Mouse (Mus musculus) cerebellum, adult 18-20 months (tissue): Measurements from ENCODE around the gene Ggact.
A peak's percentile ranks its signal among the peaks of the same experiment; 100 is the strongest.

Experiments used
- DNase-seq, 2 experiments: peaks; one replicate each; pipeline ENCODE4 v3.0.0; 2021

Ggact gene

DNA sequence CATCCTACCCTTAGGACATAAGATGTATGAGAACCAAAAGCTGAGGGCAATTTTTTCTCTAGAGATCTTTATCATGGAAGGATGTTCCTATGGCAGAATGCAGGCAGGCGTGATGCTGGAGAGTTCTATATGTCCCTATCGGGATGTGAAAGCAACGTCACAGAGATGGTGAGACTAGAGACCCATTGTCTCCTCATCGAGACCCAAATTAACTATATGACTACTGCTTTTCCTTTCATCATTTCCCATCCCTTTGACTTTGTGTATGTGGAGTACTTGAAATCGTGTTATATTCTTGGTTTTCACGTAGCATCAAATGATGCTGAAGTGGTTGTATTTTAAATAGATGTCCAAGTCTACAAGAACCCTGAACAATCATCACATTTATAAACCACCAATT, at the start of gene Ggact:
Gene Ggact, minus strand, starts transcription at position 101 of the 400 bp plus-strand sequence.
- DNase-seq = no peak

DNA sequence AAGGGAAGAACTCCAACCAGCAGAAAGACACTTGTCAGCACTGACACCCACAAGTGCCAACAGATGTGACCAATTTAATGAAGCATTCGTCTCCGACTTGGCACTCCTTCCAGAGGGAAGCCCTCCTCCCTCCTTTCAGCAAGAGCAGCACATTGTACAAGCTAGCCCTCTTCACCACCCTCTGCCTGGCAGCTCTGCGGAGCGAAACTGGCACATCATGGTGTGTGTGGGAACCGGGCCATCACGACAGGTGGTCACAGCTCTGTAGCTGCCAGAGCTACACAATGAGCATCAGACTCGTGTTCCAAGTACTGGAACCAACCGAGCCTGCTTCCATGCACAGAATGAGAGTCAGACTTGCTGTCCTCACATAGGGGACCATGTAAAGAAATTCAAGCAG, 44.4 kb upstream of the Ggact start:
- DNase-seq = peak; percentile 96

DNA sequence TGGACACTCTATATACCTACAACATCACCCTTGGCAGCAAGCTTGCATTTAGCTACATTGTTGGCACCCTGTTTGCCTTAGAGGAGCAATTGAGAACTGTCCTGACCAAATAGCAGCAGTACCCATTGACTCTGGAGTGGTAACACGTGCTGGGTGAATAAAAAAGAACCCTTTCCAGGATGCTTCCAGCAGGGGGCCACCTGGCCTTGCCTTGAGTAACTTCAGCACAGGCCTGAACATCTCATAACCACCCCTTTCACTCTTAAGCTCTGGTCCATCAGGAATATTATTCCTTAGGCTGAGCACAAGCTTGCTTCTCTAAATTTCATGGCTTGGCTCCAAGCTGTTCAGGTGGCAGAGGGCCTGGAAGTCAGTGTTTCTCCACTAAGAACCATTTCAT, 39.8 kb upstream of the Ggact start:
- DNase-seq = peak; percentile 64 to 66

DNA sequence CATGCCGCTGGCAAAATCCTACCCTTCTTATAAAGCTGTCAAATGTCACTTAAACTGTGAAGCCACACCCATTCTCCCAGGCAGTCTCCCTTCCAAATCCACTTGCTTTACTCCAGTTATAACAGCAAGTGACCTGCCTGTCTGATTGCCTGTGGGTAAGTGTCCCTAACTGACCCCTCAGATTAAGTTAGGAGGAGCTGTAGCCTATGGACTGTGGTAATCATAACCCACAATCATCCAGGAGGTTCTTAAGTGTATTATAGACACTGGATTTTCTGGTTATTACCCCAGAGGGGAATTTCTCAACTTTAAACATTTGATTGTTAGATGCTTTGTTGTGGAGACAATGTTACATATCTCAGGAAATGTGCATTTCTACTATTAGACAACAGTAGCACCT, 39.0 kb upstream of the Ggact start:
- no peak for DNase-seq

DNA sequence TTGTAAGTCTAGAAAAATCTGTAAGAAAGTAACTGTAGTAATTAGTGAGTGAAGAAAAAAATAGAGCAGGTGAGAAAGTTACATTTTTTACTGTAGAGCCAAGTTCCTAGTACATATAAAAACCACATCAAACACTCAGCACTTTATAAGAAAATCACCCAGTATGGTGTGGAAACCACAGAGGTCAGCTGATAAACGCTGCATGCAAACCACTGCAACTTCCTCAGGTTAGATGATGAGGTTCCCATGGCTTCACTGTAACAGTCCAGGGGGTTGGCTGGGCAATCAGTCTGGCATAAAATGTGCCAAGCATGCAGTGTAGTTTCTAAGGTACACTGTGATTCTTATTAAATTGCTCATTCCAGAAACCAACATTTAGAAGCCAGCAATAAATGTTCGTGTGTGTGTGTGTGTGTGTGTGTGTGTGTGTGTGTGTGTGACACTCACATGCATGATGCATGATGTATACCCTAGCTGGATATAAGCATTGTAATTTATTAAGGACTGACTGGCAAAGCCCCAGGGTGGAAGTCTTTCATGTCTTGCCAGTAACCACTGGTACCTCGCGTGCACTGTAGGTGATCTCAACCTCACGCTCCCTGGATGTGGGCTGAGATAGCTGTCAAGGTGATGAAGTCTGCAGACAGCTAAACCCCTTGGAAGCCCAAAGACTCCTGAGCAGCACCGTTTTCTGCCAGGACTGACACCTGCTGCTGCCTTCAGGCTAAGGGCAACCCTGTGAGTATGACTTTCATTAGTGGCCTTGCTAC, 38.3 kb upstream of the Ggact start:
- DNase-seq = no peak

DNA sequence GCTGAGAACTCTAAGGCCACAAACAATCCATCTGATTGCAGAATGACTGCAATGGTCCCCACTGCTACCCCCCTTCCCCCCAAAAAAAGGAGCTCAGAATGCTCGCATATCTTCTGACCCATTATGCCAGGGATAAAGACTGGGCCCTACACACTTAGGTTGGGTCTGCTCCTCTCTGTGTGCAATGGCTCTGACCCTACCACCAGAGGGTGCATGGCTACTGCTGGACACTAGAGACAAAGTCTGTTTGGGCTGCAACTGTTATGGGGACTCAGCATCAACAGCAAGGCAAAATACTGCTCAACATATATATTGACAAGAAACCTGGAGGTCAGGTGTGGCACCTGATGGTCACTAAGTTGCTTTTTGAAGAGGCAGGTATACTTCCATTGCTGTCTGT, 37.4 kb upstream of the Ggact start:
- no peak for DNase-seq

DNA sequence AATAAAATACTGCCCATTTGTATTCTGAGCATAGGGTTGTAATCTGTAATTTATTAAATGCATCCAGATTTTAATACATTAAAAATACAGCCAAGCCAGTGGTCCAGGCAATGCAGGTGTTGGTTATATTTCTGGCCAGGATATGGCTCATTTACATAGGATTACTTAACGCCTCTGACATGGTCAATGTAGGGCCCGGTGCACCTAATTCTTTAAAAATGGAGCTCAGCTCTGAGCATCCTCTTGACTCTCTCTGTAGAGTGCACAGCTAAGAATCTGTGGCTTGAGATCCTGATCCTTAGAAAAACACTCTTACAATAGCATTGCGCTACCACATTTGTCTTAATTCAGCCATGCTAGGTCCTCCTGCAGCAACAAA, 29.9 kb upstream of the Ggact start:
- no peak for DNase-seq

DNA sequence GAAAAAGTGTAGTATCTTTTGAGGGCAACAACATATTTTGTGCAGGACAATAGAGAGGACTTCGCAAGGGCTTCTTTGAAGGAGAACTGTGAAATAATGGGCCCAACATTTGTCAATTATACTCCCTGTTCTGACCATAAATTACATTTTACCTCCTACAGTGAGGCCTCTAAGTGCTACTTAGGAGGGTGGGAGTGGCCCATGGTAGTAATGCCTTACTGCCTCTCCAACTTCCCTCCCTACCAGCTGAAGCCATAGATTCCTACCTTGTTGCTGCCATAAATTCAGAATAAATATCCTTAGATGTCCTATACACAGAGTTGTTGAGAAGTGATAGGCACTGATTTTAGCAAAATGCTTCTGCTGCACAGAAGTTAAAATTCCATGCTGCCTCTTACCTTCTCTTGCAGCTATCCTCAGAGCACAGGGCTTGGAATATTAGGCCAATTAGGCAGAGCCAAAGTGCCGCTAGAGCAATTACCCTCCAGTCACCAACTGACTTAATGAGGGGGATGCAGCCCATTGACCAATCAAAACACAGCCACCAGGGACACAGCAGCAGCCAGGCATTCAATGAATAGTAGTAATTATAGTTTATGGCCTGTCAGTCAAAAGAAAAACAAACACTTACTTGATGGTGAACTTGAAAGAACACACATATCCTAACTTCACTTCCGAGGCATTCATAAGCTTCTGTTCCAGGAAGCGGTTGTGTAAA, 29.4 kb upstream of the Ggact start:
- no peak for DNase-seq

DNA sequence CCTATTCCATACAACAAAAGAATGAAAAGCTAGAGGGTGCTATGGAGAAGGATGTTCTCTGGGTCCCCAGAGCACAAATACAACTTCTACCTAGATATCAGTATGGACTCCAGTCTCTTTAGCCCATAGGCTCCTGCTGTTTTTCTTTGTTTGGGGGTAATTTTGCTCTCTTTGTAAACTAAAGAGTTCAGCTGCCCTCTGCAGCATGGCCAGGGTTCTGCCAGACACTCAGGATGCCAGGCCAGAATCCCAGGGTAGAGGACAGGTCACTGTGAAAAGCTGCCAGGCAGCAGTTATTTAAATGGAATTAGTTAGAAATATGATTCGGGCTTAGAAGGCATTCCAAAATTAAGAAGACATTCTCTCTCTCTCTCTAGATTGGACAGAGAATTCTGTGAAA, 22.9 kb upstream of the Ggact start:
- DNase-seq = peak; percentile 53 to 62

DNA sequence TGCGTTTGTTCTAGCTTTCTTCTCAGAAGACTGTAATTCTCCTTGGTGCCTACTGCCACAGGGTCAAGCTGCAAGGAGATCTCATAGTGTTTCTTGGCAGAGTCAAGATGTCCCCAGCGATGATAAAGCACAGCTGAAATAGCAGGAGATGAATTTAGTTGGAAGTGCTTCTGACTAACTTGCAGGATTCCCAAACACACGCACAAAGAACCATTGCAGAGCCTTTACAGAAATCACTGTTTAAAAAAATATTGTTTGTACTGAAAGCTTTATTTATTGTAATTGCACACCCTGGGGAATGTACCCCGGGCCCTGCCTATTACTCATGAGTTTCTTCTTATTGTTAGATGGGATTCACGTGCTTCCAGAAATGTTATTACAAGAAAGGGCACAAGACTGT, 6.5 kb upstream of the Ggact start:
- no peak for DNase-seq

DNA sequence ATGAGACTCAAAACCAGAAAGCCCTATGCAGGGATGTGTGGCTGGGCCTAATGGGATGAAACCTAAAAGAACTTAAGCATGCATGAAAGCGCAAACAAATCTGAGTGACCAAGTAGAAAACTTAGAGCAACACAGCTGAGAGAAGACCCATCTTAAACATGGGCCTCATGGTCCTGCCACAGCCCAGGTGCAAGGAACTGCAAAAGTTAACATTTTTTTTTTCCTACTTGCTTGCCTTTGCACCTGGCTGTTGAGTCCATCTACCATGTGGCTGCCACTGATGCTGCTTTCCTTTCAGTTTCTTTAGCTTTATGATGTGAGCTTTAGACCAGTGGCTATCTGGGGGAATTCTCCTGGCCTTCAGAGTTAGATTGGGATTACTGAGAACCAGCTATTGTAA, 4.1 kb upstream of the Ggact start:
- DNase-seq = no peak

DNA sequence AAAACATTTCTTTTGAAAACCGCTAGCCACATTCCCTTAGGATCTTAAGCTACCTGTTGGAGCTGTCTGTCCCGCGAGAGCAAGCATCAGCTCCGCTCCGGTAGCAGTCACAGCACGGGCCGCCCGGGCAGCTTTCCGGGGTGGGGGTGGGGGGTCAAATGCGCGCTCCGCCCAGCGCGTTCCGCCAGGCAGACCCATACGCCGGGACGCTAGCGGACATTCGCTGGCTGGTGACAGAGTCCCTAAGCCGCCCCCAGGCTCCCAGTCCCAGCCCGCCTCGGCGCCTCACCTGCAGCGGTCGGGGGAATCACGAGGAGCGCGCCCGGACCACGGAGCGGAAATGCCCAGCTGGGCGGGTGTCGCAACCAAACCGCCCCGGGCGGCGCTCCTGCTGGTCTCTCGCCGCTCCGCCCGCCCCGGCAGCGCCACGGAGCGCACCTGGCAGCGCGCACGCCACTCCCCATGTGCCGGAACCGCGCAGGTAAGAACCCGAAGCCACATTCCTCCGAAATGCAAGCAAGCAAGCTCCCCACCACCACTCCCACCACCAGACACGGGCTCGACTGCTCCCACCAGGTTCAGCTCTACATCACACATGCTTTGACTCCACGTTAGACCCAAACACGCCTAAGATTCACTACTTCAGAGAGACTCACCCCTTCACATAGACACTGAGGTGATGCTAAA, 602 bp downstream of the Ggact start:
- DNase-seq = peak; percentile 75 to 88

DNA sequence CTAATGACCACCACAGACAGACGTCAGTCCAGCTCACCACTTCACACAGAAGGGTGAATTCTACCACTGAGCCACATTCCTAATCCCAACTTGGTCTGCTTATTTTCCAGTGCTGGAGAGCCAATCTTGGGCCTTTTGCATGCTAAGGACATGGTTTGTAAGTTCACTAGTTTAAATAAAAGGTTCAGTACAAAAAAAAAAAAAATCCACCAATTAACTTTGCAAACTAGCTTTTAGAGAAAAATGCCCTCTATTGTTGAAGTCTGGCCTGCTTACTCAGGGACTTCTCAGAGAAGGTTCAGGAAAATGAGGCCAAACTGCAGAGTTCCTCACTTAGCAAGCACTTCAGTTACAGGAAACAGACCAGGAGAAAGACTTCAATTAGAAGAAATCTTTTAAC, 1.4 kb downstream of the Ggact start:
- no peak for DNase-seq

DNA sequence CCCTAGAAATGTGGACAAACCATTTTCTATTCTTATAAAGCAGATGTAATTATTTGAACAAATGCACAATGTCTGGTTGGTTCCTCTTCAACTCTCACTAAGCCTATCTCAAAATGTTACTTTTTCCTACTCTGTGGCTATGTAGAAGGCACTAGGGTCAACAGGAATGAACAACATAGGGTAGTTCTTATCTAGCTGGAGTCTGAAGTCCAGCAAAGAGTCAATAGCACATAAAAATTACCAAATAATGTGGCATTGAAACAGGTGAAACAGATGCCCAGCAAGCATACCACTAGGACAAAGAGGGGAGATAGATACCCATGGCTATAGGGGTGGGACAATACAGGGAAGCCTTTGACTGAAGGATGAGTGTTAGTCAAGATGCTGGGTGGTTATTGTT, 2.3 kb downstream of the Ggact start:
- no peak for DNase-seq

DNA sequence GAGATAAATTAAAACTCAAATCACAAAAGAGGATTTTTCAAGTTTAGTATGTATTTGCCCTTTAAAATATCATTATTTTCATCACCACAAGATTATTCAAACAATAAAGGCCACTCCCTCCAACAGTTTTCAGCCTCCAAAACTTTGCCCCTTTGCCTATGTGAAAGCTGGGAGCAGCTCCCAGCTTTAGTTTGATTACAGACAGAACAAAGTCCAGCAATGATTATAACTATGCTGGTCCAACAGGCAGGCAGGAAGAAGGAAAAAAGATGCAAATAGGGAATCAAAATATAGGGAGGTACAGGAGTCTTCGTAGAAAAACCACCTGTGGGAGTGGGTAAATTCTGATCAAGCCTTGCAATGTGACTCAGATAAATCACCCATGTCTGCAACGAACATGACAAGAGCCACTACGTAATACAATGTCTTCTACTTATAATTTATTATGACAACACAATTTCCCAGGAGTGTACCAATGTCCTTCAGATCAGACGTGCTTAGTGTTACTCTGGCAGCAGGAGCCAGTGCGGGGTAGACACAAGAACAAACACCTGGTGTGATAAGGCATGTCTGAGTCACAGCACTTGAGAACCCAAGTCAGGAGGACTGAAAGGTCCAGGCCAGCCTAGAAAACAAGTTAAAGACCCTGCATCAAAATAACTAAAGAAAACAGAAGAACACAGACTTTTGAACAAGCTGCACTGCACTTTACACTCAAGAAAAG, 4.0 kb downstream of the Ggact start:
- DNase-seq = no peak

DNA sequence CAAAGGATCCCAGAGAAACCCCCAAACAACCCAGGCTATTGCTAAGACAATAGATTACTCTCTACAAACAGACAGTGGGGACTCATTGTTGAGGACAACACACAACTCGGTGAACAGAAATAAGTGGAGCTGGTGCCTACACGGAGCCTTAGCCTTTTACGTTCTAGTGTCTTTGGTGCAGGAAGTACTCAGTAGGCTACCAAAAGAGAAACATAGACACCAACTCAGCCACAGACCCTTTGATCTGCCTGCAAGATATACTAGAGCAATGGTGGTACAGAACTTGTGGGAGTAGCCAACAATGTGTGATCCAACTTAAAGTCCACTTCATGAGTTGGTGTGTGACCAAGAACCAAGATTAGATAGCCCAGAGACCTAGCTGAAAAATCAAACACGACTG, 5.5 kb downstream of the Ggact start:
- DNase-seq = no peak

DNA sequence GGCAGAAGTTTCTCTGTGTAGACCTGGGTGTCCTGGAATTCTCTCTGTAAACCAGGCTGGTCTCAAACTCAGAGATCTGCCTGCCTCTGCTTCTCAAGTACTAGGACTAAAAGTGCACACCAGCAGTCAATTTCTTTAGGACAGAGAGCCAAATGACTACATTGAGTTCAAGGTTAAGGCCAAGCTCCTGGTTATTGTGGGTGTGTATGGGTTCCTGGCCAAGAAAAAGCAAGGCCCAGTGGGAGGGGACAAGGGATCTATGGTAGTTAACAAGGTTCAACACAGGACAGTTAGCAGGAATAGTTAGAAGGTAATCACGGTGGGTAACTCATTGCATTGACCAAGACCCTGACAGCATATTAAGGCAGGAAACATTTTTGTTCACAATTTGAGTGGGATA, 8.6 kb downstream of the Ggact start:
- no peak for DNase-seq

DNA sequence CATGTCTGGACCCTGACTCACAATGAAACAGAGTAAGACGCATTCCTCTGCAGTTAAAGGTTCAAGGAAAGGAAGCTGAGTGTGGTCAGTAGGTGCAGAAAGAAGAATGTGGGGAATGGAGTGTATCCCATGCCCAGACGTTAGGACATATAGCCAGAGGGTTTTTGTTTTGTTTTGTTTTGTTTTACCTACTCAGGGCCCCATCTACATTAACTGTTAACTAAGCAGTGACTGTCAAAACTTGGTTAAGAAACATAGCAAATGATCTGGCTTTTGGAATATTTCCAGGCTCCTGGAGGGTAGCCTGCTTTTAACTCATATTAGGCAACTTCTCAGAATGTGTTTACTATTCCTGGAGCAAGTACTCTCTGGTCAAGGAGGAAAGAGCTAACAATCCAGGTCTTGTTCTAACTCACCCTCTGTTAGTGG, 9.6 kb downstream of the Ggact start:
- DNase-seq = no peak

DNA sequence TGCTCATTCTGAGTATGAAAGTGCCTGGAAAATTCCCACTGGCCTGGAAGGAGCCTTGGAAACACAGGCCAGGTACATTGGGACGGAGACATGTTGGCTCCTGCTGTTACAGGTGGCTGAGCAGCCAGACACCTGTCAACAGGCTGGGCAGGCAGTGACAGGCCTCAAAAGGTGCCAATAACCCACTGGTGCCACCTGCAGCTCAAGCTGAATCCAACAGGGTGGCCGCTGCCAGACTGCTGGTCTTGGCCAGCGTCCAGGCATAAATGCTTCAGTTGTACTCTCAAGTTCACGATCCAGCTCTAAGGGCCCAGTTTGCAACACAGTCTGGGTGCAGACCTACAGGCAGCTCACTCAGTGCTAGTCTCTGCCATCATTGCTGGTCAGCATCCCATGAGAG, 10.7 kb downstream of the Ggact start:
- peak; percentile 94 to 95 for DNase-seq

DNA sequence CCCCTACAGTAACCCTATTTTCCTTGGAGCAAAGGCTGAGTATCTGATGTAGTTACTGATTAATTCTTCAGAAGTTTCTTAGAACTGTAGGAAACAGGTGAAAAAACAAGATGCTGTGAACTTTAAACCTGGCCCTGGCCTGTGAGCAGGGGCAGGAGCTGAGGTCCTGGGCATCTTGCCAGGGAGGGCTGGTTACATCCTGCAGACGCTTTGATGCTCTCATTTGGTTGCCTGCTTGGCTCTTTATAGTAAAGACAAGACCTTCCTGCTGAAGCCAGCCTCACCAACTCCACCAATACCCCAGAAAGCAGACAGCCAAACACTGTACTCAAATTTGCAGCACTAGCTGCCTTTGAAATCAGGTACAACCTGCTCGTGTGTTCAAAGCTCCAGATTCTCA, 11.4 kb downstream of the Ggact start:
- DNase-seq = peak; percentile 50 to 72

DNA sequence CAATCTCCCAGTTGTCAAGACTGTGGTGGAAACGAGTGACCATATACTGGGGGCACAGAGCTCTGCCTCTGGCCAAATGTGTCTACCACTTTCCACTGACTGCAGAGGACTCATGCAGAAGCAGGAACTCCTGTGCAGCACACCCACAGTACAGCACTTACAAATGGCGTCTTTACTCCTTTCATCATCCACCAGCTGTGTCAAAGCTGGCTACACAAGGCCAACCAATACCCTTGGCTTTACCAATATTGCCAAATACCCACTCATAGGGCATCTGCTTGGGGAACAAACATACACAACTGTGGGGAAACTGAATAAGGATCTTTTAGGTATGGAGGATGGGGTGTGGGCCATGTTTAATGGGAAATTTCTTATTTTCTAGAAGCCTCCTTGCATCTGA, 11.8 kb downstream of the Ggact start:
- DNase-seq = no peak

DNA sequence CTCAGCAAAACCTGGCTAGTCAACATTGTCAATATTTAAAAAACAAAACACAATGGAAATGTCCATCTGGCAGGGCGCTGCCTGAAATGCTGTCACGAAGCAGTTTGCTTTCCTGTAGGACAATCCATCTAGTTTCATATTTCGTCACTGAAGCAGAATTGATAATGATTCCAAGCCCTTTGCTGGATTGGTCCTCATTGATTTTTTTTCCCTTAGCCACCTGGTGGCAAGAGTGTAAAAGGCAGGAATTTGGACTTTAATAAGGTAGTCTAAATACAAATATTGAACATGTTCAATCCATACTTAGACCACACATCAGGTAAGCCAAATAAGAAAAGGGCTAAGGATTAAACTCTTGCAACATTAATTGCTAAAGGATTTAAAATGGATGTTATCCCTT, 12.4 kb downstream of the Ggact start:
- DNase-seq = peak in 1 of 2 experiments; percentile 5

DNA sequence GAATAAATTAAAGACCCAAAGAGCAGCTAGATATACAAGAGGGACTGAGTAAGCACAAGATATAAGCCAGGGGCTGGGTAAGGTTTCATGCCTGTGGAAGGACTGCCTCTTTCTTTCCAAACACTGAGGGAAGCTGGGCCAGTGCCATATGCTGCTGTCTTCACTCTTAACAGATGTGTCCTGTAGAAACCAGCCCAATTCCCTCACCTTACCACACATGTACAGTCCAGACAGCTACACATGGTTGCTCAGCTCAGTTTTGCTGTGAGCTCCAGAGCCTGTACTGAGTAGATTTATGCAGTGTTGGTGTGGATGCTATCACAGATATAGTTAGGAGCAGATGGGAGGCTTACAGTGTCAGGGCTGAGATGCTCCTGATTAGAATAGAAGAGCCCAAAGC, 12.9 kb downstream of the Ggact start:
- peak in 1 of 2 experiments; percentile 21 for DNase-seq
